Mouse (Mus musculus) common myeloid progenitor, adult 5-6 weeks (primary cell): ENCODE measurements around the gene Pcgf3. TPM values are rescaled to one million over a fixed set of nuclear protein-coding genes. Genes with fewer than 3 reads are reported as not detected.

Experiments used
- ATAC-seq: replicated peaks from 2 replicates; pipeline ENCODE4 v1.8.0; 2016; ENCODE audit warnings: low read depth, mild to moderate bottlenecking, moderate TSS enrichment, inconsistent platforms; ENCODE audit not compliant: poor library complexity, severe bottlenecking
- total RNA-seq: library from RNA; stranded (forward); fragments of 200-1000, 187-1606 nt; gene quantifications from 2 replicates; pipeline ENCODE4 v1.2.3, GENCODE M21; 2017

Gene Pcgf3
- total RNA-seq, 1 experiment from 2014 or later, result 16.1 TPM

DNA sequence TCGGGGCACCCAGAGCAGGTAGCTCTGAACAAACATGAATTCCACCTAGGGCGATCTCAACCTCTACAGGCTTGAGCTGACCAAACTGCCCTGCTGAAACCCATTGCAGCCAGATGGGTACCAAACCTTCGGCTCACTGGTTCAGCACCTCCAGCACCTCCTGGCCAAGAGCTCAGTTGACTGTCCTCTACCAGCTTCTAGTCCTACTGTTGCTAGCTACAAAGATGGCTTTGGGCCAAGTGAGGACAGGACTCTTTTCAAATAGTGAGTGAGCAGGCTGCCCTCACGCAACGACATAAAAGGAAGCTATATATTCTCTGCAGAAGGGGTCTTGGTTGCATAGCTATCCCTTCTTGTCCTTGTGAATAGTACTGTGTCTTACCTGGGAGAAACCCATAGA is 86.6 kb downstream of the Pcgf3 start:
- no peak for ATAC-seq

DNA sequence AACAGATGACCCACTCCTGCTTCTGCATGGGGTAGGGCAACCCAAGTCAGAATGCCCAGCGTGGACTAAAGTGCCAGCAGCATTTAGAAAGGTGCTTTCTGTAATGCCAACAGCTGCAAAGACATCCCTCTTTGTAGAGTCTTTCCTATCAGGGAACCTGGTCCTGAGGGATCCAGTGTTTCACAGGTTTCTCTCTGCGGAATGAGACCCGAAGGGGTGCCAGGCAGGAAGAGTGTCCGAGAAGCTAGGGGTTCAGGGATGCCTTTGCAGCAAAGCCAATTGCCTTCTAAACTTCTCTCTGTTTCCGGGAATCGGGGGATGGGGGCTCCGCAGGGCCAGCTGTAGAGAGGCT is 88.1 kb downstream of the Pcgf3 start:
- no peak for ATAC-seq

DNA sequence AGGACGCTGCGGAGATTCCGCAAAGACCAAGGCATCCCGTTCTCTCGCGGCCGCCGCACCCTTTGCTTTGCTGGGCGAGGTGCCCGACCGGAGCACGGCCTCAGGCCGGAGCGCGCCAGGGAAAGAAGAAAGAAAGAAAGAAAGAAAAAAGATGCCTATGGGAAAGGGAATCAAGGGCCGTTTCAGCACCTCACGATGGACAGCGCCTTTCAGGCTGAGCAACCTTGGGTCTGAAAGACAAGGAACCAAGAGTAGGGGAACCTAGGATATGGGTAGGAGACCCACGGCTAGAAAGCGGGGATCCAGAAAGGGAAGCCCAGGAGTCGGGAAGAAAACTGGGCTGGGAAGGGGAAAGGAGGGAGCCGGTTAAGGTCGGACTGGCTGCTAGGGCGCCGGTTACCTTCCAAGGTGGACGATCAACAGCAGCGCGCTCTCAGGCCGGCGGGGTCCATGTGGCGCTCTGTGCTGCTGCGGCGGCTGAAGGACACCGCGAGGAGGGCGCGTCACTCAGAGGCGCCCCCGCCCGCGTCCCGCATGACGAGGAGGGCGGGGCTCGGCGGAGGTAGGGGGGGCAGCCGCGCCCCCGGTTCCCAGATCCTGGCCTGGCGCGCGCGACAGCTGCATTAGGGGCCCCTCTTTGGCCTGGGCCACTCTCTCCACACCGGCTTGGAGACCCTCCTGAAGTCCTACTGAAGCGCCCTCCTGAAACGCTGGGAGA is 88.6 kb downstream of the Pcgf3 start, which contains the start of gene Cplx1:
TSS of gene Cplx1 (minus strand) at position 536 of the 718 bp plus-strand sequence.
- ATAC-seq, result peak; percentile 86

DNA sequence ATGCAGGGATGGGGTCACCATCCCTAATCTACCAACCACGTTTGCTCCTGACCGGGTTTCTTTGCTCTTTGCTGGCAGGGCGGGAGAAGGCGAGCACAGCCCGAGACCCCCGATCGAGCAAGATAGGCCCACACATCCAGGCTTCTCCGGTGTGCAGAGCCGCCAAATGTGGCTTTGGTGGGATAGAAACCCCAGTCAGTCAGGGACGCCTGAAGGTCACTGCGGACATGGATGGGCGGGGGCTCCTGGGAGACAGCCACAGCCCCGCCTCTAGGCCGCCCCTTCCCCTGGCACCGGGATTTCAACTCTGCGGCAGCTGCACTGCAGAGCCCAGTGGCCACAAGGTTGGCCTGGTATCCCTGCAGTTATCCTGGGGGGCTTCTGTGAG is 89.2 kb downstream of the Pcgf3 start:
- ATAC-seq, result no peak

DNA sequence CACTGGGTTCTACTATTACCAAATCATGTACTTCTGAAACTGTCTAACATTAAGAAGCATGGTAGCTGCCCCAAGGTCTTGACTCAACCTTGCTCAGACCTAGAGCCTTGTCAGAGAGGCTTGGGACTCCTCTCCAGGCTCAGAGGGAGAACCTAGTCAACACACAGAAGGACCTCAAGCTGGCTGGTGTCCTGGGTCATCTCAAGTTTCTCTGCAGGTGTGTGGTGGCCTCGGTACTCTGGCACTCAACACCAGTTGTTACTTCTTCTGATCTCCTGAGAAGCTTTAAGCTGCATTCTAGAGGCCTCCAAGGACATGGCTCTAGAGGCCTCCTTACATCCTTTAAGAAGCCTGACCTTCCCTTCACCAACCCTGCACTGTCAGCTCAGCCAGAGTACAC is 93.0 kb downstream of the Pcgf3 start:
- no peak for ATAC-seq

Other genes with a start within 250 kb of the Pcgf3 start
- gene Dr1, start 192.3 kb upstream of the Pcgf3 start, total RNA-seq, result 57.1 and 71.1 TPM in 2 replicates
- gene Pigg, start 148.6 kb upstream of the Pcgf3 start, total RNA-seq, result 6.7 and 8.8 TPM in 2 replicates
- gene Gm42517, start 93.3 kb upstream of the Pcgf3 start, total RNA-seq, result 0.14 TPM in 1 of 2 replicates, not detected in the other
- gene Pde6b, start 72.8 kb upstream of the Pcgf3 start, total RNA-seq, result not detected in 2 replicates
- 186 and 241 TPM in 2 replicates for gene Atp5k, start 26.8 kb upstream of the Pcgf3 start, total RNA-seq
- gene Mfsd7a, start 12.3 kb upstream of the Pcgf3 start, total RNA-seq, result 0.46 TPM in 1 of 2 replicates, not detected in the other
- 0.27 TPM in 1 of 2 replicates, not detected in the other for gene Cplx1, start 88.8 kb downstream of the Pcgf3 start, total RNA-seq
- gene Gak, start 168.5 kb downstream of the Pcgf3 start, total RNA-seq, result 102 and 105 TPM in 2 replicates
- 17.2 and 19.9 TPM in 2 replicates for gene Tmem175, start 168.5 kb downstream of the Pcgf3 start, total RNA-seq
- 6.6 and 12.9 TPM in 2 replicates for gene Idua, start 199.1 kb downstream of the Pcgf3 start, total RNA-seq
- gene Dgkq, start 208.4 kb downstream of the Pcgf3 start, total RNA-seq, result 6.2 and 12.8 TPM in 2 replicates
- 3.9 and 5.1 TPM in 2 replicates for gene Slc26a1, start 214.3 kb downstream of the Pcgf3 start, total RNA-seq
- 1.6 and 3.7 TPM in 2 replicates for gene Fgfrl1, start 231.2 kb downstream of the Pcgf3 start, total RNA-seq